Mouse (Mus musculus) G1E (cell line): Measurements from ENCODE around the gene Celf5. TPM values are rescaled to one million over a fixed set of nuclear protein-coding genes. Genes with fewer than 3 reads are reported as not detected.

Experiments used
- ATAC-seq: 2 replicates; pipeline ENCODE4 v1.8.0; 2016; ENCODE audit warnings: mild to moderate bottlenecking; ENCODE audit not compliant: insufficient number of reproducible peaks, poor library complexity, low FRiP score, severe bottlenecking; ENCODE audit errors: extremely low read depth
- DNase-seq: peaks from one replicate; pipeline ENCODE4 v3.0.0; 2012; ENCODE audit warnings: low spot score
- H3K27me3 ChIP-seq: 2 replicates; pipeline ENCODE4 v1.6.1; 2012; ENCODE audit warnings: mild to moderate bottlenecking, low read length, inconsistent platforms; ENCODE audit not compliant: insufficient read depth
- H3K36me3 ChIP-seq: replicated peaks from 2 replicates; pipeline ENCODE3; 2012; ENCODE audit warnings: mild to moderate bottlenecking, inconsistent platforms
- H3K4me1 ChIP-seq: 2 replicates; pipeline ENCODE4 v1.6.1; 2012; ENCODE audit warnings: low read depth, low read length, inconsistent platforms, mixed read lengths; ENCODE audit not compliant: insufficient read depth
- H3K4me3 ChIP-seq: 2 replicates; pipeline ENCODE4 v1.5.1; 2012; ENCODE audit warnings: low read depth, mild to moderate bottlenecking, inconsistent platforms, low read length, moderate library complexity, mixed read lengths
- H3K9me3 ChIP-seq: replicated peaks from 2 replicates; pipeline ENCODE4 v1.6.1; 2012; ENCODE audit warnings: inconsistent platforms
- CTCF ChIP-seq: IDR thresholded peaks from 2 replicates; pipeline ENCODE4 v1.5.1; 2012; ENCODE audit warnings: low read depth, low read length, inconsistent platforms, mixed read lengths
- GATA1 ChIP-seq: IDR thresholded peaks from 2 replicates; pipeline ENCODE4 v1.6.1; 2012; ENCODE audit warnings: borderline replicate concordance, low read length, inconsistent platforms, mixed read lengths
- GATA2 ChIP-seq: IDR thresholded peaks from 2 replicates; pipeline ENCODE4 v1.6.1; 2012; ENCODE audit warnings: low read depth, low read length, inconsistent platforms, borderline replicate concordance
- POLR2AphosphoS5 ChIP-seq: IDR thresholded peaks from 2 replicates; pipeline ENCODE4 v1.6.1; 2012; ENCODE audit warnings: low read depth, low read length, inconsistent platforms; ENCODE audit not compliant: insufficient replicate concordance
- TAL1 ChIP-seq: conservative IDR thresholded peaks from 2 replicates; pipeline ENCODE4 v1.6.1; 2012; ENCODE audit warnings: low read depth, low read length, inconsistent platforms, mixed read lengths
- polyA plus RNA-seq: library from polyadenylated mRNA; stranded (reverse); fragments of >175 nt; gene quantifications from 2 replicates; pipeline ENCODE4 v1.2.3, GENCODE M21; 2012
- total RNA-seq, 2 experiments: library from RNA; stranded (forward) in 1 of 2; stranded (reverse) in 1 of 2; fragments of 200-1000 nt in 1 of 2; fragments of >200 nt in 1 of 2; fragmentation: Nextera tagmentation in 1 of 2; gene quantifications; 2 replicates each; pipeline ENCODE4 v1.2.3; 2014 to 2017

The Celf5 gene
- total and polyA plus RNA-seq, 3 experiments: 0.05 TPM; not detected in 1

GRCm38 (mm10) chr10:81507691-81508489 lies 25.4 kb upstream of the Celf5 start:
- Histone ChIP-seq H3K36me3 (peaks cover 94% of the 10 kb centered on the region), H3K27me3 (no peaks in the 10 kb centered on the region), H3K4me3 (no peak overlapping the region; the same call in 1 of the 2 replicates), H3K4me1 (peaks cover 52% of the 10 kb centered on the region), H3K9me3 (0 out of 2 replicates have a peak, but pooled peaks cover 5% of the 10 kb centered on the region)
- DNase-seq (no peak), ATAC-seq (no peak)
- TF ChIP-seq GATA2: no peak
- no peak for TF ChIP-seq POLR2AphosphoS5
- TF ChIP-seq GATA1: no peak
- TF ChIP-seq CTCF: no peak
- no peak for TF ChIP-seq TAL1

GRCm38 (mm10) chr10:81507095-81507494 lies 24.6 kb upstream of the Celf5 start:
- Histone ChIP-seq H3K4me3 (no peak overlapping the region), H3K27me3 (no peaks in the 10 kb centered on the region), H3K36me3 (peaks cover 94% of the 10 kb centered on the region), H3K4me1 (peaks cover 52% of the 10 kb centered on the region), H3K9me3 (0 out of 2 replicates have a peak, but pooled peaks cover 5% of the 10 kb centered on the region)
- DNase-seq (no peak), ATAC-seq (no peak)
- no peak for TF ChIP-seq TAL1
- TF ChIP-seq GATA1: no peak
- no peak for TF ChIP-seq CTCF

DNA sequence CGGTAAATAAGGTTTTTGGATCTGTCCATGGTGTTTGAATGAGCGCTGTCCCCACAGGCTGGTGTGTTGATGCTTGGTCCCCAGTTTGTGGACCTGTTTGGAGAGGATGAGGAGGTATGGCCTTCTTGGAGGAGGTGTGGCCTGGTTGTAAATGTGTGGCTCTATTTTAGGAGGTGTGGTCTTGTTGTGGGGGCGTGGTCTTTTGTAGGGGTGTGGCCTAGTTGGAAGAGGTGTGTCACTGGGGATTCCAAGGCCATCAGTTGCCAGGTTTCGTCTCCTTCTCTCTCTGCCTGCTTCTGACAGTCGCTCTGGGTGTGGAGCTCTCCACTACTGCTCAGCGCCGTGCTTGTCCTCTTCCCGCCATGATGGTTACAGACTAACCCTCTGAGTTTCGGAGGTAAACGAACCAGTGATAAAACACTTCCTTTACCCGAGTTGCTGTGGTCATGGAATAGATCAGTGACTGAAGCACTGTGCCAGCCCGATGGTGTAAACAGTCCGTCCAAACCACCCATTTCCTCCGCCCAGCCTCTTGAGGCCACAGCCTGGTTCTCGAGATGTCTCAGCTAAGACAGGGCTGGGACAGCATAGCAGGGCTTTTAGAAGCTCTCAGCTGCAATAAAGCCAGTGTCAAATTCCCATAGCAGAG lies 22.6 kb upstream of the Celf5 start:
- Histone ChIP-seq H3K27me3 (no peaks in the 10 kb centered on the region), H3K9me3 (0 out of 2 replicates have a peak, but pooled peaks cover 5% of the 10 kb centered on the region), H3K4me3 (no peak overlapping the region), H3K4me1 (peaks cover 50% of the 10 kb centered on the region), H3K36me3 (peaks cover 92% of the 10 kb centered on the region)
- DNase-seq (no peak), ATAC-seq (no peak)
- TF ChIP-seq GATA2: no peak
- TF ChIP-seq GATA1: no peak
- TF ChIP-seq POLR2AphosphoS5: no peak
- TF ChIP-seq CTCF: no peak
- no peak for TF ChIP-seq TAL1

DNA sequence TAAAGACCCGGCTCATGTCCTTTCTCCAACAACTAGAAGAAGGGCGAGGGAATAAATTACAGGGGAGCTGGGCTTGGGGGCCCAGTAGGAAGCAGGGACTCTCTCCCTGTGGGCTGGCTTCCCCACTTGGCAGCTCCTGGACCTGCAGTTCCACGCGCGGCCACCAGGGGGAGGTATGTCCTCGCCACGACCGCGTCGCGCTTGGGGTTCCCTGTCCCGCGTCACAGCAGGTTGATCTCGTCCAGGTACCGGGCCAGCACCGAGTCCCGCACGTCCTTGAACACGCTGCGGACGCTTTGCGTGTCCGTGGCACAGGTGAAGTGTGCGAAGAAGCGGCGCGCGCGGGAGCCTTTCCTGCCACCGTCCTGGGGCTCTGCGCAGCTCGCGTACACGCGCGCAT lies 20.1 kb upstream of the Celf5 start:
- H3K4me3 ChIP-seq: peak overlapping the region; percentile 57; the same call in 1 of the 2 replicates
- 0 out of 2 replicates have a peak, but pooled peaks cover 5% of the 10 kb centered on the region for H3K9me3 ChIP-seq
- peaks cover 49% of the 10 kb centered on the region for H3K4me1 ChIP-seq
- ATAC-seq (no peak), DNase-seq (peak; percentile 67)
- TF ChIP-seq GATA1: no peak
- TF ChIP-seq GATA2: no peak
- no peak for TF ChIP-seq TAL1
- no peak for TF ChIP-seq POLR2AphosphoS5
- TF ChIP-seq CTCF: peak; percentile 99
- H3K36me3 ChIP-seq: peaks cover 81% of the 10 kb centered on the region
- H3K27me3 ChIP-seq: no peaks in the 10 kb centered on the region

GRCm38 (mm10) chr10:81501863-81502262 lies 19.4 kb upstream of the Celf5 start:
- H3K4me1 ChIP-seq: peaks cover 53% of the 10 kb centered on the region
- DNase-seq (no peak), ATAC-seq (no peak)
- no peak overlapping the region for H3K4me3 ChIP-seq
- peaks cover 75% of the 10 kb centered on the region for H3K36me3 ChIP-seq
- H3K27me3 ChIP-seq: no peaks in the 10 kb centered on the region
- 0 out of 2 replicates have a peak, but pooled peaks cover 5% of the 10 kb centered on the region for H3K9me3 ChIP-seq
- TF ChIP-seq GATA1: no peak
- no peak for TF ChIP-seq POLR2AphosphoS5
- no peak for TF ChIP-seq CTCF
- no peak for TF ChIP-seq TAL1
- no peak for TF ChIP-seq GATA2

GRCm38 (mm10) chr10:81500032-81500431 lies 17.5 kb upstream of the Celf5 start, which contains the start of gene S1pr4:
TSS of gene S1pr4 (minus strand) at chr10:81500132.
- TF ChIP-seq POLR2AphosphoS5: no peak
- no peak for TF ChIP-seq GATA2
- TF ChIP-seq GATA1: no peak
- no peak for TF ChIP-seq TAL1
- TF ChIP-seq CTCF: no peak
- Histone ChIP-seq H3K4me1 (peaks cover 67% of the 10 kb centered on the region), H3K36me3 (peaks cover 60% of the 10 kb centered on the region), H3K4me3 (peak within 1 kb of the TSS; percentile 97; the same call in 1 of the 2 replicates), H3K9me3 (0 out of 2 replicates have a peak, but pooled peaks cover 2% of the 10 kb centered on the region), H3K27me3 (no peaks in the 10 kb centered on the region)
- ATAC-seq (no peak), DNase-seq (no peak)
